Mouse (Mus musculus) olfactory bulb, adult 2 months (tissue): ENCODE results near the gene Ppp3r1. TPM values are rescaled to one million over a fixed set of nuclear protein-coding genes. Genes with fewer than 3 reads are reported as not detected.
"Not testable (repeated sequence)": the region's sequence is repeated elsewhere in the genome, so short reads cannot be mapped to it uniquely, and the experiment has no call there.

Experiments used
- H3K27ac ChIP-seq: fragments of 200-500 bp; 2 replicates; pipeline ENCODE4 v1.5.1; 2012; ENCODE audit warnings: low read depth, low read length; ENCODE audit not compliant: insufficient read depth
- H3K4me1 ChIP-seq: fragments of 200-500 bp; 2 replicates; pipeline ENCODE4 v1.6.1; 2012; ENCODE audit warnings: low read length; ENCODE audit not compliant: control insufficient read depth, insufficient read depth
- H3K4me3 ChIP-seq: fragments of 200-500 bp; 2 replicates; pipeline ENCODE4 v1.5.1; 2012; ENCODE audit warnings: mild to moderate bottlenecking, low read depth, low read length, moderate library complexity; ENCODE audit not compliant: insufficient read depth
- CTCF ChIP-seq: fragments of 200-500 bp; IDR thresholded peaks from 2 replicates; pipeline ENCODE4 v1.5.1; 2012; ENCODE audit warnings: low read depth, mild to moderate bottlenecking, low read length, moderate library complexity; ENCODE audit not compliant: insufficient read depth
- POLR2A ChIP-seq: fragments of 200-500 bp; IDR thresholded peaks from 2 replicates; pipeline ENCODE4 v1.6.1; 2012; ENCODE audit warnings: mild to moderate bottlenecking, low read depth, low read length, moderate library complexity; ENCODE audit not compliant: insufficient read depth
- WGBS: fragments of 180-500 bp; shearing (Covaris S2); methylation state at CpG from one replicate; pipeline ENCODE4 v1.1.7; 2018; 5-methylcytosine and 5-hydroxymethylcytosine counted together
- polyA plus RNA-seq: library from polyadenylated mRNA; stranded (reverse); fragments of >200 nt; gene quantifications from 2 replicates; pipeline ENCODE4 v1.2.4, GENCODE M21; 2012; ENCODE audit warnings: low replicate concordance; ENCODE audit not compliant: missing spikeins, insufficient read depth, insufficient read length

The Ppp3r1 gene
- polyA plus RNA-seq, 1 experiment, result 107 TPM

GRCm38 (mm10) chr11:17215475-17215874 lies 56.4 kb downstream of the Ppp3r1 start:
- Histone ChIP-seq H3K27ac (no peak overlapping the region), H3K4me1 (no peaks in the 10 kb centered on the region), H3K4me3 (no peak overlapping the region)
- WGBS, result 59% methylated on average over 3 of the region's 3 CpGs
- TF ChIP-seq CTCF (no peak), POLR2A (no peak)

DNA sequence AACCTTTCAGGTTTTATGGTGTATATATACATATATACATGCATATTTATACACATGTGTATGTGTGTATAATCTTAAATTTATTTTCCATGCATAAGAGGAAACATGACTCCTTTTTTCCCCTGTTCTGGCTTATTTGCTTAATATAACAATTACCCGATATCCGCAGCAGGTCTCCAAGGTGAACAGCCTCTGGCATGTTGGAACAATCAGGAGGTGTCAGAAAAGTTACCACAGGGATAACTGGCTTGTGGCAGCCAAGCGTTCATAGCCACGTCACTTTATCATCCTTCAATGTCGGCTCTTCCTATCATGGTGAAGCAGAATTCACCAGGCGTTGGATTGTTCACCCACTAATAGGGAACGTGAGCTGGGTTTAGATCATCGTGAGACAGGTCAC lies 62.1 kb downstream of the Ppp3r1 start:
- no peak overlapping the region for H3K27ac ChIP-seq
- no peaks in the 10 kb centered on the region for H3K4me1 ChIP-seq
- no peak overlapping the region for H3K4me3 ChIP-seq
- TF ChIP-seq CTCF (no peak), POLR2A (no peak)
- WGBS, result 95% methylated on average over 8 of the region's 8 CpGs

- Histone ChIP-seq H3K4me1 (no peaks in the 10 kb centered on the region), H3K4me3 (no peak overlapping the region), H3K27ac (no peak overlapping the region)
- WGBS, result 71% methylated on average over 5 of the region's 5 CpGs
- TF ChIP-seq POLR2A, result no peak
- no peak for TF ChIP-seq CTCF
Measured at GRCm38 (mm10) chr11:17232792-17233191, 73.7 kb downstream of the Ppp3r1 start.

- H3K4me3 ChIP-seq, result no peak overlapping the region
- no peak overlapping the region for H3K27ac ChIP-seq
- TF ChIP-seq CTCF (no peak), POLR2A (no peak)
- no peaks in the 10 kb centered on the region for H3K4me1 ChIP-seq
- WGBS, result 83% methylated on average over 5 of the region's 5 CpGs
Measured at GRCm38 (mm10) chr11:17236449-17237037, 77.5 kb downstream of the Ppp3r1 start.

- 92% methylated on average over 5 of the region's 5 CpGs for WGBS
- H3K4me3 ChIP-seq, H3K4me1 ChIP-seq, H3K27ac ChIP-seq: not testable (repeated sequence)
Measured at GRCm38 (mm10) chr11:17238598-17238997, 79.5 kb downstream of the Ppp3r1 start.

DNA sequence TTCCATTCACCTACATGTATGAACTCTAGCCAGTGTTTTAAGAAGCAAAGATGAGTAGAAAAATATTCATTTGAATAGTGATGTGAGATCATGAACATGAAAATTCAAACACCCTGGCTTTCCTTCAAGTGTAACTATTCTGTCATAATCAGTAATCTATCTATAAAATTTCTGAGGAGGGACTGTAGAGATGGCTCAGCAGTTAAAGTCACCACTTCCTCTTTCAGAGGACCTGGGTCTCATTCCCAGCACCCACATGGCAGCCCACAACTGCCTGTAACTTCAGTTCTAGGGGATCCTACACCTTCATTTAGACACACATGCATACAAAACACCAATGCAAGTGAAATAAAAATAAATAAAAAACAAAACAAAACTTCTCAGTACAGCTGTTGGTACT lies 89.7 kb downstream of the Ppp3r1 start:
- Histone ChIP-seq H3K4me1 (no peaks in the 10 kb centered on the region), H3K4me3 (no peak overlapping the region), H3K27ac (no peak overlapping the region)
- TF ChIP-seq CTCF (no peak), POLR2A (no peak)

Other genes starting within 250 kb of the Ppp3r1 start
- gene Fbxo48, start 207.9 kb upstream of the Ppp3r1 start, polyA plus RNA-seq, result not detected in 2 replicates
- not detected in 2 replicates for gene Cnrip1, start 107.7 kb upstream of the Ppp3r1 start, polyA plus RNA-seq
- not detected in 2 replicates for gene Plek, start 106.9 kb upstream of the Ppp3r1 start, polyA plus RNA-seq
- not detected in 2 replicates for gene Wdr92, start 22.8 kb downstream of the Ppp3r1 start, polyA plus RNA-seq
- not detected in 2 replicates for gene Pno1, start 52.3 kb downstream of the Ppp3r1 start, polyA plus RNA-seq
- not detected in 2 replicates for gene C1d, start 98.3 kb downstream of the Ppp3r1 start, polyA plus RNA-seq